Mouse (Mus musculus): Measurements from ENCODE around the gene Setdb1.
A peak's percentile ranks its signal among the peaks of the same experiment; 100 is the strongest.

Gene Setdb1

GRCm38 (mm10) chr3:95292899-95293298 is 64.1 kb downstream of the Setdb1 start:
- DNase-seq (ENCODE audit: low spot score), result no peak

- no peak for DNase-seq (ENCODE audit: low spot score)
These were observed 66.0 kb downstream of the Setdb1 start for GRCm38 (mm10) chr3:95291041-95291440.

GRCm38 (mm10) chr3:95290156-95290555 is 66.8 kb downstream of the Setdb1 start:
- no peak for DNase-seq (ENCODE audit: low spot score)

- no peak for DNase-seq (ENCODE audit: low spot score)
These were observed 67.6 kb downstream of the Setdb1 start for GRCm38 (mm10) chr3:95289419-95289818.

- DNase-seq (ENCODE audit: low spot score), result no peak
These were observed 69.5 kb downstream of the Setdb1 start for GRCm38 (mm10) chr3:95287541-95287940.

- DNase-seq (ENCODE audit: low spot score), result no peak
These were observed 70.5 kb downstream of the Setdb1 start for GRCm38 (mm10) chr3:95286510-95286909.

- DNase-seq (ENCODE audit: low spot score), result no peak
These were observed 71.0 kb downstream of the Setdb1 start for GRCm38 (mm10) chr3:95286011-95286410.

- DNase-seq (ENCODE audit: low spot score), result no peak
These were observed 71.6 kb downstream of the Setdb1 start for GRCm38 (mm10) chr3:95285390-95285789.

- DNase-seq (ENCODE audit: low spot score), result no peak
These were observed 72.3 kb downstream of the Setdb1 start for GRCm38 (mm10) chr3:95284501-95285281.

GRCm38 (mm10) chr3:95284062-95284461 is 72.9 kb downstream of the Setdb1 start:
- DNase-seq (ENCODE audit: low spot score), result no peak

GRCm38 (mm10) chr3:95283589-95283941 is 73.4 kb downstream of the Setdb1 start:
- DNase-seq (ENCODE audit: low spot score), result no peak

GRCm38 (mm10) chr3:95282865-95283588 is 74.0 kb downstream of the Setdb1 start:
- peak; percentile 84 for DNase-seq (ENCODE audit: low spot score)

- peak; percentile 35 for DNase-seq (ENCODE audit: low spot score)
These were observed 74.6 kb downstream of the Setdb1 start for GRCm38 (mm10) chr3:95282381-95282864.

GRCm38 (mm10) chr3:95281216-95282126 is 75.5 kb downstream of the Setdb1 start, which contains the start of the genes Mindy1 and Prune1:
Gene Mindy1, plus strand, starts transcription at chr3:95281345.
Gene Prune1, minus strand, starts transcription at chr3:95282076.
- peak; percentile 99 for DNase-seq (ENCODE audit: low spot score)

GRCm38 (mm10) chr3:95280747-95281146 is 76.3 kb downstream of the Setdb1 start:
- peak; percentile 18 for DNase-seq (ENCODE audit: low spot score)

- DNase-seq (ENCODE audit: low spot score), result no peak
These were observed 79.9 kb downstream of the Setdb1 start for GRCm38 (mm10) chr3:95277149-95277551.

- no peak for DNase-seq (ENCODE audit: low spot score)
These were observed 80.5 kb downstream of the Setdb1 start for GRCm38 (mm10) chr3:95276428-95276934.

- DNase-seq (ENCODE audit: low spot score), result no peak
These were observed 81.8 kb downstream of the Setdb1 start for GRCm38 (mm10) chr3:95275161-95275560.

- no peak for DNase-seq (ENCODE audit: low spot score)
These were observed 82.5 kb downstream of the Setdb1 start for GRCm38 (mm10) chr3:95274453-95274852.
